Mouse (Mus musculus) forebrain, embryonic 12.5 days (tissue): ENCODE measurements at regions not wholly inside any gene's neighbourhood (a gene's known extent, or its start where the extent isn't known, plus 50 kb on each side); places are given as distances from the start of the nearest gene placed in this dataset.

Experiments
- ATAC-seq: fragments of 200-750 bp; cut with Nextera tagmentation; 2 replicates; pipeline ENCODE4 v1.8.0; 2017; ENCODE audit warnings: moderate TSS enrichment; ENCODE audit not compliant: low FRiP score
- H3K27ac ChIP-seq: fragments of 300-500 bp; sonication (generic); 2 replicates; pipeline ENCODE4 v1.5.1; 2016; ENCODE audit warnings: mild to moderate bottlenecking
- H3K27me3 ChIP-seq: fragments of 300-500 bp; sonication (generic); 2 replicates; pipeline ENCODE4 v1.6.1; 2016; ENCODE audit warnings: mild to moderate bottlenecking
- H3K36me3 ChIP-seq: fragments of 300-500 bp; sonication (generic); replicated peaks from 2 replicates; pipeline ENCODE4 v1.6.1; 2016; ENCODE audit warnings: mild to moderate bottlenecking
- H3K4me1 ChIP-seq: fragments of 300-500 bp; sonication (generic); 2 replicates; pipeline ENCODE4 v1.6.1; 2016
- H3K4me2 ChIP-seq: fragments of 300-500 bp; sonication (generic); 2 replicates; pipeline ENCODE4 v1.6.1; 2016; ENCODE audit warnings: mild to moderate bottlenecking, moderate library complexity
- H3K4me3 ChIP-seq: fragments of 300-500 bp; sonication (generic); replicated peaks from 2 replicates; pipeline ENCODE4 v1.5.1; 2016; ENCODE audit warnings: mild to moderate bottlenecking
- H3K9ac ChIP-seq: fragments of 300-500 bp; sonication (generic); 2 replicates; pipeline ENCODE4 v1.6.1; 2016; ENCODE audit warnings: mild to moderate bottlenecking
- H3K9me3 ChIP-seq: fragments of 300-500 bp; sonication (generic); 2 replicates; pipeline ENCODE4 v1.6.1; 2016
- WGBS: fragments of 180-500 bp; shearing (Covaris S2); methylation state at CpG from one replicate; pipeline ENCODE4 v1.1.7; 2016; 5-methylcytosine and 5-hydroxymethylcytosine counted together

DNA sequence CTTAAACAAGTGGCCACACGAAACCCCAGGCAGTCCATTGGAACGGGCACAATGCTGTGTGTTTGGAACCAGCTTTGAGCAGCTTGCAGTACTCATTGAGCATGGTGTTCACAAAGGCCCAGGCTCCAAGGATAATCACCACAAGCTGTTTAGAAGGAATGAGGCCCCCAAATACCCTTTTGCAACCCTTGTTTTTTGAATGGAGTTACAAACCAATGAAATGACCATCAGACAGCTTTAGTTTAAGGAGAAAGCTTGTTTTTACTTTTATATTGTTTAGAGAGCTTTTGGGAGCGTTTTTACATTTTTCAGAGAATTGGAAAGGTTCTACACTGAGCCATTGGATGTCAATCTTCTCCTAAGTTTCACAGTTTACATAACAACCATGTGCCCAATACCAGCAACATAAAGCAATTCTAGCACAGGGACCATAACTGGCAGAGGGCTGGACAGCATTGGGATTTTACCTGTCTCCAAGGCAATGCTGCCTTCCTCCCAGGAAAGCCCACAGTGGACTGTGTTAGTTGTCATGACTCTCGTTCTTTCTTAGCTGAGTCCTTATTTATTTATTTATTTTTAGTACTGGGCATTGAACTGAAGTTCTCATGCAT lies 745.1 kb upstream of the Lrrc6 start:
- H3K9ac ChIP-seq, result no peak overlapping the region

DNA sequence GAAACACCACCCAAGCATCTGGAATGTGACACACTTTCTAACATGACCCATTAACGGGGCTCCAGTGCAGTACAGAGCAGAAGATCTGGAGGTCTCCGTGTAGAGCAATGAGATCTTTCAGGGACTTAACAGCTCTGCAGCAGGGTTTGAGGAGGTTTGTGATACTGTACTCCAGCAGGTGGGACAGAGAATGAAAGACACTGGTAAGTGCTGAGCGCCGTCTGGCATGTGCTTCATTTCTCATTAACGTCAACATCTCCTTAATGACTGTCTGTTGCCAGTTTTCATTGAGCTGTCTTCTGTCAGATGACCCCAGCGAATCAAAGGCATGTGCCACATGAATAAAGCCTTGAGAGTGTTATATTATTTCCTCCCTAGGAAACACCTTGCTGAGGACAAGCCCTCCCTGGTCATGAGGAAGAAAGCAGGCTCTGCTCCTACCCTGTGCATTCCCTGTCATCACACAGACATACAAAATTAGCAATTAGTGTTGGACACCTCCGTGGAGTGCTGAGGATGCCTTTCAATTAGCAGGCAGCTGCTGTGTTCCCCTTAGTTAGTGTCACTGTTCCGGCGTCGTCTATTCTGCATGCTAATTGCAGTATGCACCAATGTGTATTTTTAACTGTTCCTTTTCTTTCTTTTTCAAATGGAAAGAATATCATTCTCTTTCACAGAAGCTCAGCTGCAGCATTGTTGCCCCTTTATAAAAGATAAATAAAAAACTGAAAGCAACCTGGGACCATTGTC lies 744.4 kb upstream of the Lrrc6 start:
- H3K4me3 ChIP-seq, result no peak overlapping the region
- peak overlapping the region; percentile 66; the same call in 1 of the 2 replicates for H3K27ac ChIP-seq
- peaks cover 42% of the 10 kb centered on the region for H3K27me3 ChIP-seq
- ATAC-seq, result peak; percentile 95
- peak overlapping the region; percentile 11 for H3K4me2 ChIP-seq
- peaks cover 21% of the 10 kb centered on the region for H3K4me1 ChIP-seq
- no peaks in the 10 kb centered on the region for H3K36me3 ChIP-seq
- H3K9ac ChIP-seq, result no peak overlapping the region
- no peaks in the 10 kb centered on the region for H3K9me3 ChIP-seq
- 15% methylated on average over 10 of the region's 10 CpGs for WGBS

More for the DNA sequence above, 745.1 kb upstream of the Lrrc6 start:
- peak; percentile 91 for ATAC-seq
- Histone ChIP-seq H3K36me3 (no peaks in the 10 kb centered on the region), H3K9me3 (no peaks in the 10 kb centered on the region), H3K27me3 (peaks cover 48% of the 10 kb centered on the region), H3K4me1 (peaks cover 21% of the 10 kb centered on the region), H3K4me3 (no peak overlapping the region), H3K27ac (peak overlapping the region; percentile 66; the same call in 1 of the 2 replicates), H3K4me2 (peak overlapping the region; percentile 11; the same call in 1 of the 2 replicates)
- 10% methylated on average over 4 of the region's 4 CpGs for WGBS

DNA sequence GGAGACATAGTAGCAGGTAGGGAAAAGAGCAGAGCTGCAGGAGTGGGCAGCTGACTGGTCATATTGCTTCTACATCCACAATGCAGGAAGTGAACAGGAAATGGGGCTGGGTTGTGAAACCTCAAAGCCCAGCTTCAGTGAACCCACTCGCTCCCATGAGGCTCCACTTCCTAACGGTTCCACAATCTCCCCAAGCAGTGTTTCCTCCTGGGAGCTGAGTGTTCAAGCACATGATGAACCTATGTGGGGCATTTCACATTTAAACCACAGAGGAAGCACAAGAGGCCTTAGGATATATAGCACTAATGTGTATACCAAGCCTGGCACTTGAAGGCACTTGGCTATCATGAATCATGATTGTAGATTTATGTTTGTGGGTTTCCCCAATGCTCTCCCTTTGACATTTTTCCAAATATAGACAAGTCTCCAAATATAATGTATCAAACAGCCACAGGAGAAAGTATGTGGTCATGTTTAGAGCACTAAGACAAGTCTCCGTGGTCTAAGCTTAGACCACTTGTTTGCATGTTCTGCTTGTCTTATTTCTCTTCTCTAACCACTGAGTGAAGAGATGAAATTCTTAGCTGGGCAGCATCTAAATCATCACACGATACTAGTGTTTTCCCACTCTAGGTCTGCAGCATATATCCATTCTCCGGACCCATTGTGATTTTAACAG lies 734.5 kb upstream of the Lrrc6 start:
- Histone ChIP-seq H3K36me3 (no peaks in the 10 kb centered on the region), H3K9me3 (no peaks in the 10 kb centered on the region), H3K4me2 (no peak overlapping the region), H3K27ac (no peak overlapping the region), H3K4me1 (no peaks in the 10 kb centered on the region), H3K27me3 (peaks cover 8% of the 10 kb centered on the region; the same call in 1 of the 2 replicates), H3K9ac (no peak overlapping the region), H3K4me3 (no peak overlapping the region)
- 87% methylated on average over 5 of the region's 5 CpGs for WGBS
- no peak for ATAC-seq

DNA sequence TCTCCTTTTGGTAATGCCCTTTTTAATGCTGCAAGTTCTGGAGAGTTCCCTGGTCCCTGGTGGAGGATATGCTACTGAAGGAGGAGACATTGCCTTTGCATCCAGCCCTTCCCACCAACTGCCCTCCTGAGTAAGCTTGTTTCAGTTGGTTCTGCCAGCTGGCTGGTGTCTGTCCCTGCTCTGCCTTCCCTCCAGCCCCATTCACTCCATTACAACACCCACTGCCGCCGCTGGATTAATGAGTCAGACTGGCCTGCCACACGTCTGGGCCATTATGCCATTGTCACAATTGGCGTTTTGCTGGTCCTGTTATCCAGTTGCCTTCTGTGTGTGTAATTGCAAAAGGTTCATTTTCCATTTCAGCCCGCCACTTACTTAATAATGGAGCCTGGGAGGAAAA lies 728.6 kb upstream of the Lrrc6 start:
- Histone ChIP-seq H3K9ac (no peak overlapping the region), H3K4me2 (no peak overlapping the region), H3K36me3 (no peaks in the 10 kb centered on the region), H3K27ac (no peak overlapping the region), H3K9me3 (no peaks in the 10 kb centered on the region), H3K4me1 (no peaks in the 10 kb centered on the region), H3K4me3 (no peak overlapping the region), H3K27me3 (no peaks in the 10 kb centered on the region)
- WGBS, result 44% methylated on average over 5 of the region's 5 CpGs
- no peak for ATAC-seq

DNA sequence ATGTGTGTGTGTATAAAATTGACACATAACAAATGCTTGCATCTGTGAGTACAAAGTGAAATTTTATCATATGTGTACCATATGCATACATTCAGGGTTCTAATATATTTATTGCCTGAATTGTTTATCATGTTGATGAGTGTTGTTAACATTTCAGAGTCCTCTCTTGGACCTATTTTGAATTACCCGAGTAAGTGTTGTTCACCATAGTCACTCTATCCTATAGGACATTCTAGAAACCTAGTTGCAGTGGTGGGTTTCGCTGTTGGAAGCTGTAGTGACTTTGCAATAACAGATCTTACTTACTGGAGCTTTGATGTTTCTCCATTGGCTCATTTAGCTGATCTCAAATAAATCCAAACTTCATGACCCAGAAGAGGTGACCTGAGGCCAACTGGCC lies 727.9 kb upstream of the Lrrc6 start:
- 89% methylated on average over 2 of the region's 2 CpGs for WGBS
- H3K4me1 ChIP-seq, result no peaks in the 10 kb centered on the region

DNA sequence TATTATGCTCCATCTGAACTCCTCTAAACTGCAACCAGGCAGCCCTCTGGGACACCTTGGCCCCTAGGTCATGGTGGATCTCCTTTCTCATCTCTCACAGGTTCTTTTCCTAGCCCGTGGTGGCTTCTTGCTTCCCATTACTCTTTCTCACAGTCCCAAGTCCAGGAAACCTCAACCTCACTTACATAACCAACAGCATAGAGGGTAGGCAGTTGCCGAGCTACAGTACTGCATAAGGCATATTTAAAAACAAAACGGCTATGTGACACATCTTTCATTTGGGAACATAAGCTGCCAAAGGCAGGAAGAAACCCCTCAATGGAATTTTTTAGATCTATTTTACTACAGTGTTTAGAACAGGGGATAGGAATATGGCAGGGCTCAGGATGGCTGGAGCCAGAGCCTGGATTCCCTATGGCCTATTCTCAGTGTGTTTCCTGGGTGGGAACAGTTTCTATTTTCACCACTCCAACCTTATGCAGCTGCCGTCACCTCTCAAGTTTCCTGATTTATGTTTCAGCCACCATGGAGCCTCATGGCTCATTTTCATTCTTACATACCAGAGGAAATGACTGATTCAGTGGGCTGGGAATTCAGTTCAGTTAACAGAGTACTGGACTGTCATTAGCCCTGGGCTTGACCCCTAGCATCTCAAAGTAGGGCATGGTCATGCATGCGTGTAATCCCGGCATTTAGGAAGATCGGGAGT lies 726.9 kb upstream of the Lrrc6 start:
- H3K4me1 ChIP-seq, result no peaks in the 10 kb centered on the region
- H3K4me2 ChIP-seq, result no peak overlapping the region
- WGBS, result 87% methylated on average over 7 of the region's 7 CpGs
- H3K27me3 ChIP-seq, result no peaks in the 10 kb centered on the region
- ATAC-seq, result no peak
- no peaks in the 10 kb centered on the region for H3K9me3 ChIP-seq
- H3K9ac ChIP-seq, result no peak overlapping the region
- no peaks in the 10 kb centered on the region for H3K36me3 ChIP-seq
- no peak overlapping the region for H3K4me3 ChIP-seq
- H3K27ac ChIP-seq, result no peak overlapping the region

More for the DNA sequence above, 727.9 kb upstream of the Lrrc6 start:
- no peak overlapping the region for H3K4me2 ChIP-seq
- no peak overlapping the region for H3K4me3 ChIP-seq
- H3K27me3 ChIP-seq, result no peaks in the 10 kb centered on the region
- no peaks in the 10 kb centered on the region for H3K9me3 ChIP-seq
- H3K9ac ChIP-seq, result no peak overlapping the region
- H3K27ac ChIP-seq, result no peak overlapping the region
- ATAC-seq, result no peak
- no peaks in the 10 kb centered on the region for H3K36me3 ChIP-seq

DNA sequence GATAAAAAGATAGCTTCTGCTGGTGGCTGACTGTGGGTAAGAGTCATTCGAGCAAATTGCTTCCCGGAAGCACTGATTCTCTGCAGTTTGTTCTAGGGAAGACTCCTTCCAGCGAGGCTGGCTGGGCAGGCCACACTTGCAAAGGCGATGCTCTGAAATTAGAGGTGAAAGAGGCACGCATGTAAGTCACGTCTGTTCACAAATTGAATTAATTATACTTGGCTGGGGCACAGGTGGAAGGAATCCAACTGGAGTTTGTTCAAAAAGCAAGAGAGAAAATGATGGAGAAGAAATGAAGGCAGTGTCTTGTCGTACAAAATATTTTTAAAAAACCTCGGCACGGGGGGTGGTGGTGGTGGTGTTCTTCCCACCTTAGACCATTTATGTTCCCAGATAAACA lies 726.2 kb upstream of the Lrrc6 start:
- WGBS, result 90% methylated on average over 9 of the region's 9 CpGs
- ATAC-seq, result no peak
- Histone ChIP-seq H3K4me2 (no peak overlapping the region), H3K27me3 (no peaks in the 10 kb centered on the region), H3K4me3 (no peak overlapping the region), H3K9me3 (no peaks in the 10 kb centered on the region), H3K4me1 (no peaks in the 10 kb centered on the region), H3K36me3 (no peaks in the 10 kb centered on the region), H3K27ac (no peak overlapping the region), H3K9ac (no peak overlapping the region)
